Mouse (Mus musculus): Measurements from ENCODE around the gene Cog7. TPM values are rescaled to one million over a fixed set of nuclear protein-coding genes. Genes with fewer than 3 reads are reported as not detected.

Cog7 gene
- polyA plus RNA-seq, 1 experiment from 2014 or later = 14.5 TPM

DNA sequence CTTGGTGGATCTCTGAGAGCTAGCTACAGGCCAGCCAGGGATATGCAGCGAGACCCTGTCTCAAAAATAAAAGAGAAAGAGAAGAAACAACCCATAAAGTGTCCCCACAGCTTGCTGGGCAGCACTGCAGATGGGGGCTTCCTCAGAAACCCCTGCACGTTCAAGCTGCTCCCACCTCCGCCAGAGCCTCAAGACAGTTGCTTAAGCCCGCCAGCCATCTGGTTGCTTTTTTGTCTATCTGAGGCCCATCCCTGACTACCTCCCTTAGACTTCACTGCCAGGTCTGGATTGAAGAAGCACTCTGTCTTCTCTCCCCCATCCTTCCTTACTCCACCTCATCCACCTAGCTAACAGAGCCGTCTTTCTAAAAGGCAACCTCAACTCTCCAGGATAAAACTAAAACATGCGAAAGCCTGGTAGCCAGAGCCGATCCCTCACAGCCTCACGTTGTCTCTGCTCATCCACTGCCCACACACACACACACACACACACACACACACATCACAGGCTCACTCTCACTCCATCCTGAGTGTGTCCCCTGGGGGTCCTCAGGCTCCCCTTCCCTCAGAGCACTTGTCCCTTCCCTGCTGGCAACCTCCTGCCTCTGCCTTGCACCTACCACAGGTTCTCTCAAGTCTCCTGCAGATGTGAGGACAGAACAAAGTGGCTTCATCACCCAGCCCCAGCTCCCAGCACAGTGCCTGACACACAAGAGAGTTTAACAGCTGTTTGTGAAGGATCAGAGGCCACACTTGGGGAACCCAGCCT, 43.2 kb downstream of the Cog7 start:
- no peak for DNase-seq (ENCODE audit: low spot score)
- WGBS = 84% methylated on average over 8 of the region's 8 CpGs
- Histone ChIP-seq H3K4me1 (replicated peaks; ENCODE audit: control insufficient read depth, insufficient read depth) (no peaks in the 10 kb centered on the region), H3K9me3 (ENCODE audit: control insufficient read depth, low read length) (no peaks in the 10 kb centered on the region), H3K27me3 (ENCODE audit: control insufficient read depth, insufficient read depth, low read length) (no peaks in the 10 kb centered on the region), H3K9ac (ENCODE audit: low read length) (no peak overlapping the region), H3K36me3 (ENCODE audit: control insufficient read depth, insufficient read depth, low read length) (peaks cover 5% of the 10 kb centered on the region; the same call in 1 of the 2 replicates), H3K4me3 (ENCODE audit: low read depth, low read length) (no peak overlapping the region), H3K27ac (replicated peaks) (no peak overlapping the region), H3K4me2 (replicated peaks; ENCODE audit: low read depth) (no peak overlapping the region)
- no peak for ATAC-seq (ENCODE audit: low FRiP score, low TSS enrichment)
- TF ChIP-seq CTCF (IDR thresholded peaks at IDR 0.05; ENCODE audit: low read depth) (no peak), EP300 (optimal IDR thresholded peaks at IDR 0.05) (no peak)

DNA sequence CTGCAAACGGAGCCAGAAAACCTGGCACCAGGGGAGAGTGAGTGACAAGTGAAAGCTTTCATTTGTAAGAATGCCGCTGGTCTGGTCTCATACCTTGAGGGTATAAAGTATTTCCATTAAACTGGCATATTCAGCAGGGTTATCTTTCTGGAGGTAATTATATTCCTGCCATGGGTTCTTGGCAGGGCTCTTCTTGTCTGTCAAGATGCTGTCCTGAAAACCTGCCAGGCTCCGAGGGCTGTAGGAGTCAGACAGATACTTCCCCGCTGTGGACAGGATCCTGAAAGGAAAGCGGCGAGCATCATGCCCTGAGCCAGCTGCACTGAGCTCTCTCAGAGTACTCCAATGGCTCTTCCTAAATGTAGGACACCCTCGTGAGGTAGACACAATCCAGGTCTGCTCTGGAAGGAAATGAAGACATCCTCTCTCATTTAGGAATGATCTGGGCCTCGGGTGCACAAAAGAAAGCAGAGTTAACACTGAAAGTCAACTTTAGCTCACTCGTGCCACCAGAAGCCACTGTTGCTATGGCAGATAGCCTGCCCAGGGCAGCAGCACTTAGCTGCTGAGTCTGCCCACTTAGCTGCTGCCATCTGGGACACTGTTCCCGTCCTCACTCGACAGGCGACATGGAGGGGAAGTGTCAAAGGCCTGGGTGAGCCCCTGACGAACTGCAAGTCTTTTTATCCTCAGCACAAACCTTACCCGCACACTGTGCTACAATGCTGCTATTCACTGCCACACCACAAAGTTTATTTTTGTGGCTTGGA, 44.5 kb downstream of the Cog7 start:
- Histone ChIP-seq H3K27ac (replicated peaks) (no peak overlapping the region), H3K36me3 (ENCODE audit: control insufficient read depth, insufficient read depth, low read length) (peaks cover under 1% of the 10 kb centered on the region; the same call in 1 of the 2 replicates), H3K9ac (ENCODE audit: low read length) (no peak overlapping the region), H3K4me1 (replicated peaks; ENCODE audit: control insufficient read depth, insufficient read depth) (no peaks in the 10 kb centered on the region), H3K4me2 (replicated peaks; ENCODE audit: low read depth) (no peak overlapping the region), H3K27me3 (ENCODE audit: control insufficient read depth, insufficient read depth, low read length) (no peaks in the 10 kb centered on the region), H3K9me3 (ENCODE audit: control insufficient read depth, low read length) (no peaks in the 10 kb centered on the region), H3K4me3 (ENCODE audit: low read depth, low read length) (no peak overlapping the region)
- TF ChIP-seq EP300 (optimal IDR thresholded peaks at IDR 0.05) (no peak), CTCF (IDR thresholded peaks at IDR 0.05; ENCODE audit: low read depth) (no peak)
- WGBS = 69% methylated on average over 14 of the region's 14 CpGs
- ATAC-seq (ENCODE audit: low FRiP score, low TSS enrichment) (no peak), DNase-seq (ENCODE audit: low spot score) (no peak)

DNA sequence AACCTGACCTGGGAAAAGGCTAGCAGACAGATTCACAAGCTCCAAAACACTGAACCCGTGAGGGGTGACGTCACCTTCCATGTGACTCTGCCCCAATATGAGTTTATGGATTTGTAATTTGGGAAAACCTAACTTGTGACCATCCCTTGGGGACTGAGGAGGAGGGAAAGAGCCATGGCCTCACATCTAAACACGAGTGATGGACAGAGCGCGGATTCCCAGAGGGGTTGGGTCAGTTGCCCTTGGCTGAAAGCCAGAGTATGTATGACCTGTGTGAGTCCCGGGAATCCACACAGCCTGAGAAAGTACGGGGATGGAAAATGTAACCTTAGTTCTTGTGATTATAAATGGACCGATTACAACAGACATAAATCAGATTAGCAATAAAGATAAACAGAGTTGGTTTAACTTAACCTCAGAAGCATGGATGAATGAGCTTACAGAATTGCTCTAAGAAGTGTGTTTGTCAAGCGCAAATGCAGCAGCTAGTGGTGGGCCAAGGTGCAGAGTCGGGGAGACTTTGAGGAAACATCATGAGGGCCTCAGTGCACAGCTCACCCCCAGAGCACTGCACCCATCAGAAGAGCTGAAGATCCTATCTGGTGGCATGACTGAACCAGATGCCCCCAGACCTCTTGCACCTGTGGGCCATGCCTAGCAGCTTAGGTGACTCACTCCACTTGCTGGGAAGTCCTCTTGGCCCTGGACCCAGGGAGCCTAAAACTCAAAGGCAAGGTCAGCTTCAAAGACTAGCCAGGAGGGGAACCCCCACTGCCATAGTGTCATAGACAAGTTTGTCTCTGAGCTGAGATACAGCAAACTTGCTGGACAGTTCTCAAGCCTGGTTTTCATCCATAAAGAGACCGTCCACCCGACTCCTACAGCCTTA, 45.4 kb downstream of the Cog7 start:
- 41% methylated on average over 12 of the region's 12 CpGs for WGBS
- no peak for TF ChIP-seq EP300 (optimal IDR thresholded peaks at IDR 0.05)
- no peak for TF ChIP-seq CTCF (IDR thresholded peaks at IDR 0.05; ENCODE audit: low read depth)

GRCm38 (mm10) chr7:121934346-121934745, 47.2 kb downstream of the Cog7 start:
- H3K36me3 ChIP-seq (ENCODE audit: control insufficient read depth, insufficient read depth, low read length) = no peaks in the 10 kb centered on the region; the same call in 1 of the 2 replicates
- H3K9ac ChIP-seq (ENCODE audit: low read length) = no peak overlapping the region
- no peak overlapping the region for H3K4me2 ChIP-seq (replicated peaks; ENCODE audit: low read depth)
- no peak overlapping the region for H3K27ac ChIP-seq (replicated peaks)
- no peak for TF ChIP-seq EP300 (optimal IDR thresholded peaks at IDR 0.05)
- ATAC-seq (ENCODE audit: low FRiP score, low TSS enrichment) (no peak), DNase-seq (ENCODE audit: low spot score) (no peak)
- WGBS = 98% methylated on average over 2 of the region's 2 CpGs
- H3K9me3 ChIP-seq (ENCODE audit: control insufficient read depth, low read length) = no peaks in the 10 kb centered on the region
- H3K27me3 ChIP-seq (ENCODE audit: control insufficient read depth, insufficient read depth, low read length) = no peaks in the 10 kb centered on the region
- no peak overlapping the region for H3K4me3 ChIP-seq (ENCODE audit: low read depth, low read length)
- H3K4me1 ChIP-seq (replicated peaks; ENCODE audit: control insufficient read depth, insufficient read depth) = no peaks in the 10 kb centered on the region

More for the DNA sequence above, 45.4 kb downstream of the Cog7 start:
- Histone ChIP-seq H3K4me1 (replicated peaks; ENCODE audit: control insufficient read depth, insufficient read depth) (no peaks in the 10 kb centered on the region), H3K27me3 (ENCODE audit: control insufficient read depth, insufficient read depth, low read length) (no peaks in the 10 kb centered on the region), H3K9me3 (ENCODE audit: control insufficient read depth, low read length) (no peaks in the 10 kb centered on the region), H3K9ac (ENCODE audit: low read length) (no peak overlapping the region), H3K27ac (replicated peaks) (no peak overlapping the region), H3K4me2 (replicated peaks; ENCODE audit: low read depth) (no peak overlapping the region), H3K36me3 (ENCODE audit: control insufficient read depth, insufficient read depth, low read length) (no peaks in the 10 kb centered on the region; the same call in 1 of the 2 replicates), H3K4me3 (ENCODE audit: low read depth, low read length) (no peak overlapping the region)
- DNase-seq (ENCODE audit: low spot score) (no peak), ATAC-seq (ENCODE audit: low FRiP score, low TSS enrichment) (no peak)

DNA sequence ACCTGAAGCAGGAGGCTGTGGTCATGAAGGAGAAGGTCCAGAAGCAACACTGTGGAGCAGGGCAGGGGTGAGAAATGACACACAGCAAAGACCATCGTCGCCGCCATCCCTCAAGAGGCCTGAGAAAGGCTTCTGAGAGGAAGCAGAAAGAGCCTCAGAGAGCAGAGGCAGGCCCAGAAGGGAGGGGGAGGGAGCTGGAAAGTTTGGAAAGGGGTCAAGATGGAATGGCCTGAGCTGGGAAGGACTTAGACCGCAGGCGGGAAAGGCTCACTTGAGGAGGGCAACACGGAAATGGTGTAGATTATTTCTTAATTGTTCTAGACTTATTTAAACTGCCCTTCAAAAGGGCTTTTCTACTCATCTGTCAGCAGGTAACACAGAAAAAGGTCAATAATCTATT, 47.8 kb downstream of the Cog7 start:
- H3K9me3 ChIP-seq (ENCODE audit: control insufficient read depth, low read length) = no peaks in the 10 kb centered on the region
- no peak overlapping the region for H3K27ac ChIP-seq (replicated peaks)
- H3K4me1 ChIP-seq (replicated peaks; ENCODE audit: control insufficient read depth, insufficient read depth) = no peaks in the 10 kb centered on the region
- DNase-seq (ENCODE audit: low spot score) (no peak), ATAC-seq (ENCODE audit: low FRiP score, low TSS enrichment) (no peak)
- no peaks in the 10 kb centered on the region for H3K27me3 ChIP-seq (ENCODE audit: control insufficient read depth, insufficient read depth, low read length)
- H3K4me3 ChIP-seq (ENCODE audit: low read depth, low read length) = no peak overlapping the region
- H3K9ac ChIP-seq (ENCODE audit: low read length) = no peak overlapping the region
- no peak overlapping the region for H3K4me2 ChIP-seq (replicated peaks; ENCODE audit: low read depth)
- WGBS = 67% methylated on average over 6 of the region's 6 CpGs
- TF ChIP-seq EP300 (optimal IDR thresholded peaks at IDR 0.05) (no peak), CTCF (IDR thresholded peaks at IDR 0.05; ENCODE audit: low read depth) (no peak)
- H3K36me3 ChIP-seq (ENCODE audit: control insufficient read depth, insufficient read depth, low read length) = no peaks in the 10 kb centered on the region; the same call in 1 of the 2 replicates

Data from stomach, postnatal 0 days (tissue).